Mouse (Mus musculus): ENCODE results near the gene Gtf2i.

Gtf2i gene

GRCm38 (mm10) chr5:134279371-134279770 lies 35.2 kb downstream of the Gtf2i start:
- no peak for DNase-seq (ENCODE audit: low read depth, low spot score)

DNA sequence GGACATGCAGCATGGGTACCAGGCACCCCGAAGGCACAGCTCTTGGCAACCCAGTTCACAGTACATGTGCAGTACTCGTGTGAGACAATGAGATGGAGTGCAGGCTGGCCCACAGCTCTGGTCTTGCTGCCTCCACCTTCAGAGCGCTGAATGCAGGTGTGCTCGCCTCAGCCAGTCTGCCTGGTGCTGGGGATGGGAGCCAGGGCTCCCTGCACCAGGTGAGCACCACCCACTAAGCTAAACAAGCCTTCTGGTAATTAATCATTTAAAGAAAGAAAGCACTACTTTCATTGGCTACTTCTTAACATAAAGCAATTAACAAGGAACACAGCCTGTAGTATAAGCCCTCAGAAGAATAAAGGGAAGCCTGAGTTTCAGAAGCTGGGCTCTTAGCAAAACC lies 37.5 kb downstream of the Gtf2i start:
- DNase-seq (ENCODE audit: low read depth, low spot score): no peak

GRCm38 (mm10) chr5:134275556-134275955 lies 39.0 kb downstream of the Gtf2i start:
- no peak for DNase-seq (ENCODE audit: low read depth, low spot score)

- DNase-seq (ENCODE audit: low read depth, low spot score): no peak
Measured at GRCm38 (mm10) chr5:134275021-134275420, 39.5 kb downstream of the Gtf2i start.

DNA sequence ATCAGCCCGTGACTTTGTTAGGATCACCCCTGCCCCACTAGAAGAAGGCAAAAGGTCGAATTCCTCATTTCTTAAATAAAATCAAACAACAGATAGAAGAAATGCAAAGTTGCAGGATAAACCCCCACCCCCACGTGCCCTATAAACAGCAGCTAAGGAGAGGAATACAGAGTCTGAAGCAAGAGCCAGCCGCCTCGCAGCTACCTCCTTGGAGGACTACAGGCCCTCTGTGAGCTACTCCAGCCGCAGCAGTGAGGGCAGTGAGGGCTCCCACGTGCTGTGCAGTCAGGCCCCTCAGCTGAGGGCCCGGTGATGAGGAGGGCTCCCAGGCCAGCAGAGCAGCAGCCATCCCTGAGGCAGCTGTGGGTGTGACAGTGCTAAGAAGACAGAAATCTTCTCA lies 40.8 kb downstream of the Gtf2i start:
- DNase-seq (ENCODE audit: low read depth, low spot score): no peak

- no peak for DNase-seq (ENCODE audit: low read depth, low spot score)
Measured at GRCm38 (mm10) chr5:134272761-134273160, 41.8 kb downstream of the Gtf2i start.

DNA sequence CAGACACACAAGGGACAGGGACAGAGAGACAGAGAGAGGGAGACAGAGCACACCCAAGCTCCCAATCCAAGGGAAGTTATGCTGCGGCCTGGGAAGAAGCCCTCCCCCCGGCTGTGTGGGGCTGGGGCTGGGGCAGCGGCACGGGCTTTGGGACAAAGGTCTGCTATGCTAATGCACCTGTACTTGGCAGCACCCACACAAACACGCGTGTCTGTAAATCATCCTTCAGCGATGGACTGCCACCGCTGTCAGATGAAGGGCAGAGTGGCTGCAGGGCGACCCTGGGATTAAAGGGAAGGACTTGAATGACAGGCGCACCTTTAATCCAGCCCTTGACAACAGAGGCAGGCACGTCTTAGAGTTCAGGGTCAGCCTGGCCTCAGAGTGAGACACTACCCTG lies 43.1 kb downstream of the Gtf2i start:
- DNase-seq (ENCODE audit: low read depth, low spot score): no peak

- no peak for DNase-seq (ENCODE audit: low read depth, low spot score)
Measured at GRCm38 (mm10) chr5:134270566-134270965, 44.0 kb downstream of the Gtf2i start.

DNA sequence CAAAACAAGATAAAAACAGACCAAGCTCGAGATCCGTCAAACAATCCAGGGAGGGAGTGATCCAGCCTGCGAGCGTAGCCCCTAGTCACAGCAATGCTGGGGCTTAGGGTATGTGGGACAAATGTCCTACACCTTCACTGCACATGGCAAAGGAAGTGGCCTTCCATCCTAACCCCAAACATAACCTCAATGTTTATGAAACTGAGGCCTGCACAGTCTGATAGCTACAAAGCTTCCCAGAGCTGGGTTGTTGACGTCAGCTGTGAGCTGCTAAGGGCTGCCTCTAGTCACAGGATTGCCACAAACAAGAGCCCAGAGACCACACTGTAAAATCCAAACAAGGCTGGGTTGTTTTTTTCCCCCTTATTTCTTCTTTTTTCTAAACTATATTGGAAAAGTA lies 44.8 kb downstream of the Gtf2i start:
- DNase-seq (ENCODE audit: low read depth, low spot score): no peak

DNA sequence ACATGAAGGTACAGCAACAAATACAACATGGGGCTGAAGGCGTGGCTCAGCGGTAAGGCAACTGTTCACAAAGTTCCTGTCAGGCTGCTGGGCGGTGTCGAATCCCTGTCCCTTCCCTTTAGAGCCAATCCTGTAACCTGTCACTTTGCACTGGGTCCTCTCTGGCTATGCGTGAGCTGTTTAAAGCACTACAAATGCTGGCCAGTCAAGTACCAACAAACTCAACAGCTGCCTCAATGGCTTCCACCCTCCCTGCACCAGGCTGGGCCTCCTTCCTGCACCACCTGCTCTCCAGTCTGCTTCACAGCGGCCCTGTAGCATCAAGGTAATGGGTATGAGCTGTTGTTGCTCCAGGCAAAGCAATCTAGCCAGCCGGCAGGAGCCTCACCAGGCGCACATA lies 45.8 kb downstream of the Gtf2i start:
- no peak for DNase-seq (ENCODE audit: low read depth, low spot score)

DNA sequence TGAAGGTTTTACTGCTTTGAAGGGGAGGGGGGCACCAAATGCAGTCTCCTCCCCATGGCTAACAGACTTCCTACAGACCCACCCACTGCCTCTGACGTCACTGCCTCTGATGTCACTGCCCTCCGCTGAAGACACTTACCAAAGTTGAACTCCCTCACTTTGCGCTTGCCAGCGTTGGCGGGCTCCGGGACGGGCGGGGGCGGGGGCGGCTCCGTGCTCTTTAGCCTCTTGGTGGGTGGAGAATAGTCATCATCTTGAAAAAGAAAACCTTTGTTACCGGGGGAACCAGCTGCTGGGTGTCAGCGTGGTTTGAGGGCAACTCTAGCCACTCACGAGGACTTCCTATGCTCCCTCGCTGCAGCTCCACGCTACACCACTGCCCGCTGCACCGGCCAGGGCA lies 48.2 kb downstream of the Gtf2i start:
- DNase-seq (ENCODE audit: low read depth, low spot score): no peak

DNA sequence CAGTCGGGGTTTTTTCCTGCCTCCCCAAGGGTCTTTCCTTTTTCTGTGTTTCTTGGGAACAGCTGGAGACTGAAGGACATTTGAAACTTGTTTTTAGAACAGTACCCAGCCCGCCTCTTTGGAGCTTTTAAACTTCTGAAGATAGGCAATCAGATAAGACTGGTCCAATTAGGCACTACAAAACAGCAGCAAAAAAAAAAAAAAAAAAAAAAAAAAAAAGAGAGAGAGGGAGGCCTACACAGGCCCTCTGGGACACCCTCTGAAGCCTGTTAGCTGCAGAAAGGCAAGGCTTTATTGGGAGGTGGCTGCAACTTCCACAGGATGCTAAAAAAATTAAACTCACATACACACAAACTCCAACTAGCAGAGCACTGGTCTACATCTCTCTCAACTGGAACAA lies 48.7 kb downstream of the Gtf2i start:
- no peak for DNase-seq (ENCODE audit: low read depth, low spot score)

DNA sequence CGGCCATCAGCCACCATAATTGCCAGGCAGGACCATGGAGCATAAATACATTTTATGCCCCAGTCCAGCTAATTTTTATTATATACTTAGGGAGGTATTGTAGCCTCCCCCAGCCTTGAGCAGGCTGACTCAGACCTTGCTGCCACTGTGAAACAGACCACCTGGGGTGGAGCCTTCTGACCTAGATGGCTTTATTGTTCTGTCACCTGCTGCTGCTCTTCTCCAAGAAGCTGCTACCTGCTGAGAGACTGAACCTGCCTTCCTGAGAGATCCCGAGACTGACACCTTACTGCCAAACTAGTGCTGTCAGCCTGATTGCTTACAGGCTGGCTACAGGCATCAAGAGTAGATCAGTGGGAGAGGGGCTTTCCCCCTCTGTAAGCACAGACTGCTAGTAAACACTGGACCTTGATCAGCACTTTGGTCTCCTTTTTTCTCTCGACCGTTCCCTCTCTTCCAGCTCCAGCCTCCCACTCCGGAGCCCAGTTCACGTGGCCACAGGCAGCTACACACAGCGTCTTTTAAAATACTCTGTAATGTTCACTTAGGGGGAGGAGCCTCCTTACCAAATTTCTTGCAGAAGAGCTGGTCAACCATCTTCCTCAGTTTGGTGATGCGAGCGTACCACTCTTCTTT lies 54.4 kb downstream of the Gtf2i start:
- no peak for DNase-seq (ENCODE audit: low read depth, low spot score)

DNA sequence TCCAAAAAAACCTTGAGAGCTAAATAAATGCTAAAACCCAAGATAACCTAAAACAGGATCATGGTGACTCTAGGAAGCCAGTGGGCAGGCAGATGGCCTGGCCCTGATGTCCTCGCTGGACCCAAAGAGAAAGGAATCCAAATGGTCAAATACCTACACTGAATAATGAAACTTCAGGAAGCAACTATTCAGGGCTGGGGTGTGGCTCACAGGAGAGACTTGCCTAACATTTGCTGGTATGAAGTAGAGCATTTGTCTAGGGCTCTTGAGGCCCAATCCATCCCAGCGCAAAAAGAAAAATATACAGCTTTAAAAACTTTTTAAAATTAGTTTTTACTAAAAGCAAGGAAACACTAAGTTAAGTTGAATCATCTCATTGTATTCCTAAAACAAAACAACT lies 55.6 kb downstream of the Gtf2i start:
- no peak for DNase-seq (ENCODE audit: low read depth, low spot score)

DNA sequence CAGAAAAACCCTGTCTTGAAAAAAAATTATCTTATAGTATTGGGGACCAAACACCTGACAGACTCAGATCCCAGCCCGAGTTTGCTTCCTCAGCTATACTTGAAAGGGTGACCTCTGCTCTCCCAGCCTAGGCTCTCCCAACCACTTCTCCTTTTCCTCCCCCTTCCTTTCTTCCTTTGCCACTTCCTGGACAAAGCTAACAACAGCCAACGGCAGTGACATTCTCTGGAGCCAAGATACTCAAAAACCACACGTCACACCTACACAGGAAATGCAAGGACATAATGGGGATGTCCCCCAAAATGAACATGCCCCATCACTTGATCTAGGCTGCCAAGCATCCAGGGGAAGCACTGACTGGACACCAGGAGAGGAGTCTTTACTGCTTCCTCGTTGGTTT lies 56.2 kb downstream of the Gtf2i start:
- no peak for DNase-seq (ENCODE audit: low read depth, low spot score)

DNA sequence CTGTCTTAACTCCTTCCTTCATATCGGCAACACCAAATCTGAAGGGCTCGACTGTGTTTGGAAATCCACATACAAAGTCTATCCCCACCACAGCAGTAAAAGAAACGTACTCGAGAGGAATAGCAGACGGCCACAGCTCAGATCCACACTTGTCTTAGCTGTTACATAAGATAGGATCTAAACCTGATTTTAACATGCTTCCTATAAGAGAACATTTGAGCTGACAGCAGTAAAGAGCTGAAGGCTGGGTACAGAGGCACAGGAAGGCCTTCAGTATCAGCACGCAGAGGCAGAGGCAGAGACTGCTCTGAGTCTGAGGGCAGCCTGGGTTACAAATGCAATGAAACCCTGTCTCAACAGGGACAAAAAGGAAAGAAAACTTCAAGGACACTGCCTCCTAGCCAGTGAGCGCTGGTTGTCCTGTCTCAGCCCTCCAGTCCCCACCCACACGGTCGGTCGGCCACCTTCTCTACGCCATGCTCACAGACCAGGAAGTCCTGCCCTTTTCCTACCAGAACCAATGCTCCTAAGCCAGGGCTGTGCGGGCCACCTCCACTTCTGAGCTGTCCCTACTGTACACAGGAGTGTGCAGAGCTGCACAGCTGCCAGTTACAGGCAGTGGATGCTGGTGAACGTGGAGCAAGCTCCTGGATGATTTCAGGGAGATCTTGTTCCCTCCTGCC lies 57.1 kb downstream of the Gtf2i start:
- no peak for DNase-seq (ENCODE audit: low read depth, low spot score)

GRCm38 (mm10) chr5:134255294-134255693 lies 59.3 kb downstream of the Gtf2i start:
- no peak for DNase-seq (ENCODE audit: low read depth, low spot score)

GRCm38 (mm10) chr5:134253806-134254205 lies 60.8 kb downstream of the Gtf2i start:
- DNase-seq (ENCODE audit: low read depth, low spot score): no peak

DNA sequence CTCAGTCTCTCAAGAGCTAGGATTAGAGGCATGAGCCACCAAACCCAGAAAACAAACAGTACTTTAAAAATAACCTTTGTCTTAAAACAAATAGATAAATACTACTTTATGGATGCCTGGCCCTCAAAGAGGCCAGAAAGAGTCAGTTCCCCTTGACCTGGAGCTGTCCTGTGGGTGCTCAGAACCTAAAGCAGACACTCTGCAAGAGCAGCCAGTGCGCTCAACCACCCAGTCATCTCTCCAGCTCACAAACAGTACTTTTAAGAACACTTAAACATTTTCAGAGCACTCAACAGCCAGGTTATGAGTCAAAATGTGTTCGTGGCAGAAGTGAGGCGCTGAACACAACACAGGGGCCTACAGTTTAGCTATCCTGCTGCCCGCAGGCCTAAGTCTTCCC lies 63.5 kb downstream of the Gtf2i start:
- no peak for DNase-seq (ENCODE audit: low read depth, low spot score)

- DNase-seq (ENCODE audit: low read depth, low spot score): no peak
Measured at GRCm38 (mm10) chr5:134250601-134251000, 64.0 kb downstream of the Gtf2i start.

GRCm38 (mm10) chr5:134249245-134249649 lies 65.3 kb downstream of the Gtf2i start:
- no peak for DNase-seq (ENCODE audit: low read depth, low spot score)

- DNase-seq (ENCODE audit: low read depth, low spot score): no peak
Measured at GRCm38 (mm10) chr5:134248608-134249244, 65.8 kb downstream of the Gtf2i start.

- no peak for DNase-seq (ENCODE audit: low read depth, low spot score)
Measured at GRCm38 (mm10) chr5:134246146-134246545, 68.4 kb downstream of the Gtf2i start.
